Mouse (Mus musculus) kidney, postnatal 0 days (tissue): Measurements from ENCODE around the gene Arpc4. TPM values are rescaled to one million over a fixed set of nuclear protein-coding genes. Genes with fewer than 3 reads are reported as not detected.

Experiments
- ATAC-seq: fragments of 200-750 bp; cut with Nextera tagmentation; replicated peaks from 2 replicates; pipeline ENCODE4 v1.8.0; 2017; ENCODE audit warnings: low read depth, moderate number of reproducible peaks, moderate TSS enrichment, moderate library complexity; ENCODE audit not compliant: low FRiP score
- DNase-seq: peaks from one replicate; pipeline ENCODE4 v3.0.0-alpha.2; 2016; ENCODE audit warnings: low spot score
- H3K27ac ChIP-seq: fragments of 300-500 bp; sonication (generic); 2 replicates; pipeline ENCODE4 v1.5.1; 2014; ENCODE audit warnings: mild to moderate bottlenecking
- H3K27me3 ChIP-seq: fragments of 300-500 bp; sonication (generic); 2 replicates; pipeline ENCODE4 v1.6.1; 2014; ENCODE audit warnings: low read length, mixed read lengths; ENCODE audit not compliant: insufficient read depth
- H3K36me3 ChIP-seq: fragments of 300-500 bp; sonication (generic); 2 replicates; pipeline ENCODE4 v1.6.1; 2014; ENCODE audit warnings: low read length, mixed read lengths; ENCODE audit not compliant: insufficient read depth
- H3K4me1 ChIP-seq: fragments of 300-500 bp; sonication (generic); replicated peaks from 2 replicates; pipeline ENCODE4 v1.6.1; 2014; ENCODE audit warnings: antibody characterized with exemption, low read length, mixed read lengths; ENCODE audit not compliant: insufficient read depth
- H3K4me2 ChIP-seq: fragments of 300-500 bp; sonication (generic); 2 replicates; pipeline ENCODE4 v1.6.1; 2014; ENCODE audit warnings: mild to moderate bottlenecking, low read length, moderate library complexity, mixed read lengths
- H3K4me3 ChIP-seq: fragments of 300-500 bp; sonication (generic); replicated peaks from 2 replicates; pipeline ENCODE4 v1.5.1; 2014; ENCODE audit warnings: low read depth, low read length
- H3K9ac ChIP-seq: fragments of 300-500 bp; sonication (generic); 2 replicates; pipeline ENCODE4 v1.6.1; 2014; ENCODE audit warnings: low read depth, low read length
- H3K9me3 ChIP-seq: fragments of 300-500 bp; sonication (generic); replicated peaks from 2 replicates; pipeline ENCODE4 v1.6.1; 2016; ENCODE audit warnings: low read length, inconsistent platforms, mixed read lengths
- CTCF ChIP-seq: IDR thresholded peaks from 2 replicates; pipeline ENCODE4 v1.5.1; 2016; ENCODE audit warnings: antibody characterized with exemption, low read depth, mild to moderate bottlenecking, moderate library complexity
- WGBS: fragments of 180-500 bp; shearing (Covaris S2); extraction: QIAGEN DNeasy Blood & Tissue Kit; methylation state at CpG from one replicate; pipeline ENCODE4 v1.1.7; 2014; 5-methylcytosine and 5-hydroxymethylcytosine counted together
- polyA plus RNA-seq: library from polyadenylated mRNA; unstranded; fragments of >200 nt; fragmentation: Nextera tagmentation; extraction: Ambion mirVana; gene quantifications from 2 replicates; pipeline ENCODE4 v1.2.1, GENCODE M21; 2015

Gene Arpc4
- polyA plus RNA-seq, 1 experiment from 2014 or later, result 375 TPM

DNA sequence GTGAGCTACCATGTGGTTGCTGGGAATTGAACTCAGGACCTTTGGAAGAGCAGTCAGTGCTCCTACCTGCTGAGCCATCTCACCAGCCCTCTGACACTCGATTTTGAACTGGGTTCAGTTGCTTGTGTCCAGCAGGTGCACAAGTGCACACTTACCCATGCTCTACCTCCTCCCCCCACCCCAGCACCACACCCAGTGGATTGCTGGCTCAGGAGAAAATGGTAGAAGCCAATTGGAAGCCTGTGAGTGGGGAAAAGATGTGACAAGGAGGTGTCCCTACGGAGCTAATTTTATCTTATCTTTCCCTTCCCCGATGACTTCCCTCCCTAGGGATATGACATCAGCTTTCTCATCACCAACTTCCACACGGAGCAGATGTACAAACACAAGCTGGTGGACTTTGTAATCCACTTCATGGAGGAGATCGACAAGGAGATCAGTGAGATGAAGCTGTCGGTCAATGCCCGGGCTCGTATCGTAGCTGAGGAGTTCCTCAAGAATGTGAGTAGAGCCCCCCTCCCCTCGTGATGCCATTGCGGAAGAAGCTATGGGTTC is 7.3 kb downstream of the Arpc4 start:
- WGBS, result 87% methylated on average over 11 of the region's 11 CpGs
- ATAC-seq, result no peak
- no peak overlapping the region for H3K4me3 ChIP-seq

DNA sequence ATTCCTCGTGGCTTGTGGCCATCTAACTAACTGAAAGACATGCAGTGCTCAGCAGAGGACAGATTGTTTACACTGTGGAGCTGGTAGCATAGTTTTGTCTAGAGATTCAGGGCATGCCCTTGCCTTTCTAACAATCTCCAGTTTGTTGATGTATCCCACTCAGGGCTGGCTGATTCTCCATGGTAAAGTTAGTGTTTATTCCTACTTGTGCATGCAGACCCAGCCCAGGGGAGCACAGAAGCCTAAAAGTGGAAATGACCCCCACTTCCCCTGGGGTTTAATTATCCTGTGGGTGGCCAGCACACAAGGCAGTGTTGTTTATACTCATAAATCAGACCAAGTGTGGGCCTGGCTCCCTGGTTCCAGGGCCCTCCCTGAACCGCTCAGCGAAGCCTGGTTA is 8.1 kb downstream of the Arpc4 start:
- no peak for TF ChIP-seq CTCF
- no peak overlapping the region for H3K4me2 ChIP-seq
- H3K4me3 ChIP-seq, result no peak overlapping the region
- ATAC-seq (no peak), DNase-seq (no peak)
- no peaks in the 10 kb centered on the region for H3K27me3 ChIP-seq
- H3K4me1 ChIP-seq, result no peaks in the 10 kb centered on the region
- 36% methylated on average over 3 of the region's 3 CpGs for WGBS
- no peaks in the 10 kb centered on the region for H3K9me3 ChIP-seq
- H3K36me3 ChIP-seq, result peaks cover 84% of the 10 kb centered on the region
- no peak overlapping the region for H3K27ac ChIP-seq
- no peak overlapping the region for H3K9ac ChIP-seq

More for the DNA sequence above, 7.3 kb downstream of the Arpc4 start:
- no peak for TF ChIP-seq CTCF
- no peaks in the 10 kb centered on the region for H3K4me1 ChIP-seq
- H3K36me3 ChIP-seq, result peaks cover 77% of the 10 kb centered on the region
- no peak for DNase-seq
- no peak overlapping the region for H3K27ac ChIP-seq
- no peaks in the 10 kb centered on the region for H3K9me3 ChIP-seq
- H3K9ac ChIP-seq, result no peak overlapping the region
- no peak overlapping the region for H3K4me2 ChIP-seq
- H3K27me3 ChIP-seq, result no peaks in the 10 kb centered on the region

DNA sequence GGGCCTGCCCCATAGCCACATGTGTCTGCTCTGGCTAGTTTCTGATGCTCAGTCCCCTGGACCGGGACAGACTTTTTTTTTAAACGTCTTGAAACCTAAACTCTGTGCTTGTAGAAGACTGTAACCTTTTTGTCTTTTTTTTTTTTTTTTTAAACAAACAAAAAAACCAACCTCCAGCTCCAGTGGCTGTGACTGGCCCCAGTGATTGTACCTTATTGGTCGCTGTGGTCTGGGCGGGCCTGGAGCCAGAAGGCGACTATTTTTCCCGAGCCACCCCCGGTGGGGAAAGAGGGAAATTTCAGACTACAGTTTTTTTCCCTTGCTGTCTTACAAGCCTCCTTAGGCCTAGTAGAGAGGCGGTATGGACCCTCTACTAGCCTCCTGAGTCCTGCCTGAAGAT is 11.0 kb downstream of the Arpc4 start, which contains the start of gene Ttll3:
Ttll3 (plus strand) TSS at position 301 of the 400 bp plus-strand sequence.
- WGBS, result 66% methylated on average over 8 of the region's 8 CpGs
- H3K9me3 ChIP-seq, result no peaks in the 10 kb centered on the region
- no peak within 1 kb of the TSS for H3K4me2 ChIP-seq
- no peaks in the 10 kb centered on the region for H3K27me3 ChIP-seq
- no peak within 1 kb of the TSS for H3K4me3 ChIP-seq
- DNase-seq, result no peak
- no peak within 1 kb of the TSS for H3K9ac ChIP-seq
- peaks cover 57% of the 10 kb centered on the region for H3K36me3 ChIP-seq
- H3K4me1 ChIP-seq, result 0 out of 2 replicates have a peak, but pooled peaks cover 5% of the 10 kb centered on the region
- H3K27ac ChIP-seq, result no peak within 1 kb of the TSS
- TF ChIP-seq CTCF, result no peak
- ATAC-seq, result no peak

DNA sequence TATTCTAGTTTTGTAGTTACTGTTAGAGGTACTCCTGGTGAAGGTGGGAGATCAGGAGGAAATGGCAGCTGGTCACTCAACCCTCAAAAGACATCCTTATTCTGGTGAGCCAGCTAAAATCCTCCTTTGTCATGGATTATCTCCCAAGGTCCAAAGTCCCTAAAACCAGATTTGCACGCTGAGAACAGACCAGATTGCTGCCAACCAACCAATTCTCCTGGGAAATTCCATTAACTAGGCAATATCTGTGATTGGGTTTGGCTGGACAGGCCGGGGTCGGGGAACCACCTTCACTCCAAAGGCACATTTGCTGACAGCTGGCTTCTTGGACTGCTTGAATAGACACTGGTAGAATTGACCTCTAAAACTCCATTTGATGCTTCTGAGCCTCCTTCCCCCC is 12.8 kb downstream of the Arpc4 start:
- no peak overlapping the region for H3K4me2 ChIP-seq
- ATAC-seq (no peak), DNase-seq (no peak)
- no peak overlapping the region for H3K27ac ChIP-seq
- H3K4me3 ChIP-seq, result no peak overlapping the region
- 88% methylated on average over 3 of the region's 3 CpGs for WGBS
- H3K27me3 ChIP-seq, result no peaks in the 10 kb centered on the region
- TF ChIP-seq CTCF, result no peak
- H3K4me1 ChIP-seq, result 0 out of 2 replicates have a peak, but pooled peaks cover 5% of the 10 kb centered on the region
- H3K9ac ChIP-seq, result no peak overlapping the region
- H3K9me3 ChIP-seq, result no peaks in the 10 kb centered on the region
- H3K36me3 ChIP-seq, result peaks cover 40% of the 10 kb centered on the region

DNA sequence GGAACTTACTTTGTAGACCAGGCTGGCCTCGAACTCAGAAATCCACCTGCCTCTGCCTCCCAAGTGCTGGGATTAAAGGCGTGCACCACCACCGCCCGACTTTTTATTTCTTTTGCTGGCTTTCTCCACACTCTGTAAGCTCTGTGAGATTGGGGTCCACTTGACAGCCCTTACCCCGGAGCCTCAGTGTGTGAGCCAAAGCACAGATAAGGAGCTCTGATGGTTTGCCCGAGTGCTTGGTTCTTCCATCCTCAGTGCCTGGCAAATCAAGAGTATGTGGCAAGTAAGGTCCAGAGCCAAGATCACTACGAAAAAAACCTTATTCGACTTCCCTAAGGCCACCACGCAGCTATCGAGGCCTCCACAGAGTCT is 14.1 kb downstream of the Arpc4 start:
- H3K9ac ChIP-seq, result peak overlapping the region; percentile 32; the same call in 1 of the 2 replicates
- no peaks in the 10 kb centered on the region for H3K27me3 ChIP-seq
- 0 out of 2 replicates have a peak, but pooled peaks cover 5% of the 10 kb centered on the region for H3K4me1 ChIP-seq
- peak overlapping the region; percentile 30 for H3K4me3 ChIP-seq
- 28% methylated on average over 10 of the region's 10 CpGs for WGBS
- ATAC-seq (no peak), DNase-seq (no peak)
- no peak overlapping the region for H3K27ac ChIP-seq
- peak overlapping the region; percentile 66 for H3K4me2 ChIP-seq
- no peaks in the 10 kb centered on the region for H3K9me3 ChIP-seq
- TF ChIP-seq CTCF, result no peak
- H3K36me3 ChIP-seq, result peaks cover 34% of the 10 kb centered on the region

DNA sequence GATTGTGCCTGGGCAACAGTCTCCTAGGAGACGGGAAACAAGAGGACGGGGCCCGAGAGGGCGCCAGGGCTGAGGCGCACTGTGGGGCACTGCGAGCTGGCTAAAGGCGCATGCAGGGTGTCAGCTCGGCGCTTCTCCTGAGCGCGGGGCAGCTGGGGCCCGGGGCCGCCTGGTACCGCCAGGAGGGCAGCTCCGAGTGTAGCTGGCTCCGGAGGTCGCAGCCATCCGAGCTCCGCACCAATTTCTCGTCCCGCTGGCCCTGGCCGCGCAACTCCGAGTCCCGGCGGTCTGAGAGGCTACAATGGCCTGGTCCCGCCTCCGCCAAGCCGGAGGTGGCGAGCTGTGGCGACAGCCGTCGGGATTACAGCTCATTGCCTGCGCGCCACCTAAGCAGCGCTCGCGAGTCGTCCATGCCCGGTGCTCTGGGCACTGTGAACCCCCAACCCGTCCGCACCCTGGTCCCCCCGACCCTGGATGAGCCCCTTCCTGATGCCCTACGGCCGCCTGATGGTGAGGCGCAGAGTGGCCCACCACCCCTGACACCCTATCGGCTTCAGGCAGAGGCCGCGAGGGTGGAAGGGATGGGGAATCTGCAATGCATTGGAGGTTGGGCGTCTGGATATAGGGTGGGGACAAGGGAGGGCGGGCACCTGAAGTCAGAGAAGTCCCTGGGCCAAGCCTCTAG is 14.6 kb downstream of the Arpc4 start:
- peak overlapping the region; percentile 32; the same call in 1 of the 2 replicates for H3K9ac ChIP-seq
- peak overlapping the region; percentile 66 for H3K4me2 ChIP-seq
- H3K9me3 ChIP-seq, result no peaks in the 10 kb centered on the region
- 0 out of 2 replicates have a peak, but pooled peaks cover 5% of the 10 kb centered on the region for H3K4me1 ChIP-seq
- 3% methylated on average over 49 of the region's 51 CpGs for WGBS
- DNase-seq (peak; percentile 42), ATAC-seq (peak; percentile 69)
- no peak for TF ChIP-seq CTCF
- H3K27ac ChIP-seq, result no peak overlapping the region
- H3K4me3 ChIP-seq, result peak overlapping the region; percentile 30
- peaks cover 31% of the 10 kb centered on the region for H3K36me3 ChIP-seq
- no peaks in the 10 kb centered on the region for H3K27me3 ChIP-seq
